Mouse (Mus musculus): ENCODE measurements around the gene Anxa7. TPM values are rescaled to one million over a fixed set of nuclear protein-coding genes. Genes with fewer than 3 reads are reported as not detected.

Gene Anxa7
- total and polyA plus RNA-seq, 3 experiments = 60.2 to 99.3 (median 89.2) TPM

GRCm38 (mm10) chr14:20478385-20478784 lies 1.5 kb downstream of the Anxa7 start:
- dilution Hi-C loops (cut with MboI; ENCODE audit: extremely low pct_ligation_motif_present, extremely low pct_unique_long_range_greater_than_20kb, low sequenced_read_pairs) = no loop called here
- H3K27ac ChIP-seq (ENCODE audit: insufficient read depth, low read depth) = no peak overlapping the region

GRCm38 (mm10) chr14:20477261-20478025 lies 2.5 kb downstream of the Anxa7 start:
- in situ Hi-C loops (cut with MboI; ENCODE audit: low pct_ligation_motif_present, low pct_unique_long_range_greater_than_20kb, low sequenced_read_pairs) = no loop called here
- dilution Hi-C loops (cut with MboI; ENCODE audit: extremely low pct_ligation_motif_present, extremely low pct_unique_long_range_greater_than_20kb, low sequenced_read_pairs) = no loop called here
- H3K27ac ChIP-seq (ENCODE audit: insufficient read depth, low read depth) = no peak overlapping the region

More at GRCm38 (mm10) chr14:20478385-20478784, 1.5 kb downstream of the Anxa7 start:
- Histone ChIP-seq H3K4me3 (replicated peaks in 1 of 3; ENCODE audit: low read depth in 2 of 3, low read length in 2 of 3, poor library complexity in 1 of 3) (peak overlapping the region; percentile 38 to 97 (median 87)), H3K9ac (ENCODE audit: insufficient read depth, low read depth) (peak overlapping the region; percentile 70), H3K9me3 (replicated peaks; ENCODE audit: low read length) (no peaks in the 10 kb centered on the region), H3K27me3 (replicated peaks) (no peaks in the 10 kb centered on the region), H3K36me3 (replicated peaks in 1 of 2; ENCODE audit: control insufficient read depth in 1 of 2, insufficient read depth in 1 of 2, low read length in 1 of 2) (peaks cover 14 to 41% of the 10 kb centered on the region in 2 experiments), H3K4me2 (ENCODE audit: insufficient read depth, low read depth, poor library complexity, severe bottlenecking) (peak overlapping the region; percentile 79), H3K4me1 (ENCODE audit: control insufficient read depth in 1 of 2, insufficient read depth in 2 of 2) (peaks cover 6 to 43% of the 10 kb centered on the region in 2 experiments; a peak in 3 of 4 replicates), H3K79me2 (replicated peaks; ENCODE audit: control insufficient read depth, extremely low read depth, insufficient read depth, poor library complexity, severe bottlenecking) (peaks cover 37% of the 10 kb centered on the region)
- in situ Hi-C loops (cut with MboI; ENCODE audit: low pct_ligation_motif_present, low pct_unique_long_range_greater_than_20kb, low sequenced_read_pairs) = no loop called here
- DNase-seq (ENCODE audit: extremely low read depth) = no peak
- TF ChIP-seq BHLHE40 (IDR thresholded peaks at IDR 0.05; ENCODE audit: low read depth, low read length) (no peak), MAZ (IDR thresholded peaks at IDR 0.05; ENCODE audit: low read depth, low read length) (no peak), JUND (conservative IDR thresholded peaks at IDR 0.05; ENCODE audit: low read depth, low read length) (no peak), NRF1 (IDR thresholded peaks at IDR 0.05; ENCODE audit: low read depth, low read length) (no peak), MEF2A (IDR thresholded peaks at IDR 0.05; ENCODE audit: borderline replicate concordance, low read depth, low read length) (no peak), POLR2A (IDR thresholded peaks at IDR 0.05; ENCODE audit: low read depth, low read length) (no peak), MXI1 (IDR thresholded peaks at IDR 0.05; ENCODE audit: low read depth, low read length) (no peak), CHD2 (IDR thresholded peaks at IDR 0.05; ENCODE audit: low read length) (no peak), UBTF (IDR thresholded peaks at IDR 0.05; ENCODE audit: low read depth, low read length) (no peak), E2F4 (IDR thresholded peaks at IDR 0.05; ENCODE audit: insufficient replicate concordance, low read depth, low read length) (no peak), RCOR1 (conservative IDR thresholded peaks at IDR 0.05; ENCODE audit: low read depth, low read length) (no peak), USF2 (conservative IDR thresholded peaks at IDR 0.05; ENCODE audit: low read depth, low read length) (no peak), CHD1 (IDR thresholded peaks at IDR 0.05; ENCODE audit: low read depth, low read length) (no peak)

More at GRCm38 (mm10) chr14:20477261-20478025, 2.5 kb downstream of the Anxa7 start:
- DNase-seq (ENCODE audit: extremely low read depth) = no peak
- Histone ChIP-seq H3K79me2 (replicated peaks; ENCODE audit: control insufficient read depth, extremely low read depth, insufficient read depth, poor library complexity, severe bottlenecking) (peaks cover 37% of the 10 kb centered on the region), H3K4me2 (ENCODE audit: insufficient read depth, low read depth, poor library complexity, severe bottlenecking) (0 out of 2 replicates have a peak overlapping the region, but pooled peaks have one; percentile 8), H3K36me3 (replicated peaks in 1 of 2; ENCODE audit: control insufficient read depth in 1 of 2, insufficient read depth in 1 of 2, low read length in 1 of 2) (peaks cover 22 to 44% of the 10 kb centered on the region in 2 experiments), H3K9ac (ENCODE audit: insufficient read depth, low read depth) (no peak overlapping the region), H3K27me3 (replicated peaks) (no peaks in the 10 kb centered on the region), H3K4me3 (replicated peaks in 1 of 3; ENCODE audit: low read depth in 2 of 3, low read length in 2 of 3, poor library complexity in 1 of 3) (no peak overlapping the region), H3K4me1 (ENCODE audit: control insufficient read depth in 1 of 2, insufficient read depth in 2 of 2) (peaks cover 6 to 43% of the 10 kb centered on the region in 2 experiments; a peak in 3 of 4 replicates), H3K9me3 (replicated peaks; ENCODE audit: low read length) (no peaks in the 10 kb centered on the region)
- TF ChIP-seq ETS1 (conservative IDR thresholded peaks at IDR 0.05; ENCODE audit: low read depth, low read length) = no peak
- no peak for TF ChIP-seq BHLHE40 (IDR thresholded peaks at IDR 0.05; ENCODE audit: low read depth, low read length)
- no peak for TF ChIP-seq PAX5 (IDR thresholded peaks at IDR 0.05; ENCODE audit: low read length)
- TF ChIP-seq CHD1 (IDR thresholded peaks at IDR 0.05; ENCODE audit: low read depth, low read length) = no peak
- no peak for TF ChIP-seq ELF1 (IDR thresholded peaks at IDR 0.05; ENCODE audit: low read depth, low read length)
- TF ChIP-seq POLR2A (IDR thresholded peaks at IDR 0.05; ENCODE audit: low read depth, low read length) = no peak
- no peak for TF ChIP-seq IRF4 (IDR thresholded peaks at IDR 0.05; ENCODE audit: low read depth, low read length)
- TF ChIP-seq MAZ (IDR thresholded peaks at IDR 0.05; ENCODE audit: low read depth, low read length) = no peak
- TF ChIP-seq USF1 (IDR thresholded peaks at IDR 0.05; ENCODE audit: low read depth, low read length) = no peak
- no peak for TF ChIP-seq HCFC1 (IDR thresholded peaks at IDR 0.05; ENCODE audit: low read depth, low read length)
- no peak for TF ChIP-seq ZC3H11A (IDR thresholded peaks at IDR 0.05; ENCODE audit: low read depth, low read length)
- TF ChIP-seq KAT2A (IDR thresholded peaks at IDR 0.05; ENCODE audit: insufficient replicate concordance, low read length) = no peak
- no peak for TF ChIP-seq ZMIZ1 (IDR thresholded peaks at IDR 0.05; ENCODE audit: low read depth, low read length)
- TF ChIP-seq E2F4 (IDR thresholded peaks at IDR 0.05; ENCODE audit: insufficient replicate concordance, low read depth, low read length) = no peak

Measured in CH12.LX (cell line).